Mouse (Mus musculus): ENCODE results near the gene Bpifb9b.
"Not testable (repeated sequence)": the region's sequence is repeated elsewhere in the genome, so short reads cannot be mapped to it uniquely, and the experiment has no call there.

Bpifb9b gene

DNA sequence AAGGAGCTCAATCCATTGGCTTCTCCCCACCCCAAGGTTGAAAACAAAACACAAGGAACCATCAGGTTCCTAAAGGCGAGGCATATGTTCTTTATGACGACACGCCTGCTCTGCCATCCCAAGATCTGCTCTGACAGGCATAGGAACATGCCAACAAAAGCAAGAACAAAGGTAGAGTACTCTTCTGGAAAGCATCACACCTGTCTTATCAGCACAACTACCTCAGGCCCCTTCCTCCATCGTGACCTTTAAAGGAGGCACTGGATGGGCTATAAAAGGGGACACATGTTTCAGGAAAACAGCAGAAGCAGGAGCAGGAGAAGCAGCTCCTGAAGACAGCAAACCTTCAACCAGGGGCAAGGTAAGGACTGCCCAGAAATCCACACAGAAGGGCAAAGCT lies at the start of gene Bpifb9b:
Bpifb9b (plus strand) TSS at position 301 of the 400 bp plus-strand sequence.
- DNase-seq (ENCODE audit: low spot score) = not testable (repeated sequence)

DNA sequence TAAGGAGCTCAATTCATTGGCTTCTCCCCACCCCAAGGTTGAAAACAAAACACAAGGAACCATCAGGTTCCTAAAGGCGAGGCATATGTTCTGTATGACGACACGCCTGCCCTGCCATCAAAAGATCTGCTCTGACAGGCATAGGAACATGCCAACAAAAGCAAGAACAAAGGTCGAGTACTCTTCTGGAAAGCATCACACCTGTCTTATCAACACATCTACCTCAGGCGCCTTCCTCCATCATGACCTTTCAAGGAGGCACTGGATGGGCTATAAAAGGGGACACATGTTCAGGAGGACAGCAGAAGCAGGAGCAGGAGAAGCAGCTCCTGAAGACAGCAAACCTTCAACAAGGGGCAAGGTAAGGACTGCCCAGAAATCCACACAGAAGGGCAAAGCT lies 49.5 kb upstream of the Bpifb9b start, which contains the start of gene Bpifb9a:
Bpifb9a (plus strand) TSS at position 301 of the 400 bp plus-strand sequence.
- DNase-seq (ENCODE audit: low spot score) = not testable (repeated sequence)

DNA sequence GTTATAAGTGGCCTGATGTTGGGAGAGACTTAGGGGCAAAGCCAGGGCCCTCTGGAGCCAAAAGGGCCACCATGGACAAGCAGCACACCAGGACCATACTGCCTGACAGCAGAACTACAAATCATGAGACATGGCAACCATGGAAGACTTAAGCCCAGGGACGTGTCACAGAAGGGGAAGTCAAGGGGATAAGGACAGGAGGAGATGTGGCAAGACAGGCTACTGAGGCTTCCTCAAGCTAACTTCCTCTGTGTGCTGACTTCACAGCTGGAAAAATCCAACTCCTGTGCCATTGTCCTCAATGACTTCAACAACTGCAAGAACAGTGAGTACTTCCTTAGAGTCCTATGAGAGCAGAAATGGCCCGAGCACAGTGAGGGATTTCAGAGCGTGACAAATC lies 42.6 kb upstream of the Bpifb9b start:
- not testable (repeated sequence) for DNase-seq (ENCODE audit: low spot score)

DNA sequence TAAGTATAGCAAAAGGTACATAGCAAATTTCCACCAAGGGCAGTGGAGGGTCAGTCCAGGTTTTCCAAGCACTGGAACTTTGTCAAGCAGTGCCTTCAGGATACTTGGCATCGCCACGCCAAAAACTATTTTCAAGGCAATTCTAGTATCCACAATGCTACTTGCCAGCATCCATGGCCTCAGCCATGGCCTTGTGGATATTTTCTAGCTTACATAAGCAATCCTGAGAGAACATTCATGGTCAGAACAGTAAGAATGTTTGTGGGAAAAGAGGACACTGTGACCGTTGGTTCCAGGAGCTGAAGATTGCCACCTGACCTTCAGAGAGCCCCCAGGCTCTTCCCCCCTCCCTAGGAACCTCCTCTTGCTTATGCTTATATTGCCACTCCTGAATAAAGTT lies 15.2 kb upstream of the Bpifb9b start:
- not testable (repeated sequence) for DNase-seq (ENCODE audit: low spot score)

DNA sequence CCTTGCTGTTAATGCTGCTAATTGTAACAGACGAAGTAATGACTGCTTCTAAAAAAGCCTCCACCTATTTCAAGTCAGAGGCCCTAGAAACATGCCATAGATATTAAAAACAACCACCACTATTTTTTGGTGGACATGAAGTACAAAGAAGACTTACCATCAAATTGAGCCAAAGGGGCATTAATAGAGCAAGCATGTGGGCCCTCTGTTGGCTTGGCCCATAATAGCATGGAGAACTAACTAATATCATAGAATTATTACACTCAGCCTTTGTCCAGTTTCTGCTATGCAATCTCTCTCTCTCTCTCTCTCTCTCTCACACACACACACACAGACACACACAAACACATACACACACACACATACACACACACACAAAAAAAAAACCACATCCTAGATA lies 14.2 kb upstream of the Bpifb9b start:
- no peak for DNase-seq (ENCODE audit: low spot score)

DNA sequence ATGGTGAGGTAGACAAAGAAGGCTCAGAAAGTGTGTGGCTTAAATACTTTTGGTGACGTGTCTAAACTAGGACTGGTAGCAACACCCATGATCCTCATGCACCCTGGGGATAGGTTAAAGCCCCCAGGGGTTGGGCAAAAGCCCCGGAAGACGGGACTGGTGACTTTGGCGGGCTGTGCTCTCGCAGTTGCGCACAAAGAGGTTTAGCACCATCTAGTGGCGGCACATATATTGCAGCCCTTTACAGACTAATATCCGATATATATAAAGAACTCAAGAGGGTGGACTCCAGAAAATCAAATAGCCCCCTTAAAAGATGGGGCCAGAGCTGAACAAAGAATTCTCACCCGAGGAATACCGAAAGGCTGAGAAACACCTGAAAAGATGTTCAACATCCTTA lies 12.3 kb upstream of the Bpifb9b start:
- peak; percentile 15 for DNase-seq (ENCODE audit: low spot score)

DNA sequence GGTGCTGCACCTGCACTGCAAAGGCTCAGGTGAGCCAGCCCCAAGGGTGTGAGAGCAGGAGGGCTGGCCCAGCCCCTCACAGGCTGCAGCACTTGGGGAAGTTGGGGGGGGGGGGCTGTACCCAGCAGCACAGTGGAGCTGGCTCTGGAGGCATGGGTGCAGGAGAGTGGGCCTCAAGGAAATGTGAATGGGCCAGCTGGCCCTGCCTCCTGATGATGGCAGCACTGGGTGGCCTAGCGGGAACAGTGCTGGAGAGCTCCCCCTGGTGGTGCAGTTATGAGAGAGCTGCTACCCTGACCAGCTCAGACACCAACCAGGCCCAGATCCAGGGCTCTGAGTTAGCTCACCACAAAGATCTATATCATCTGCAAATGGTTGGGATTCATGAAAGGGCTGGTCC lies 6.5 kb upstream of the Bpifb9b start:
- peak; percentile 58 for DNase-seq (ENCODE audit: low spot score)

DNA sequence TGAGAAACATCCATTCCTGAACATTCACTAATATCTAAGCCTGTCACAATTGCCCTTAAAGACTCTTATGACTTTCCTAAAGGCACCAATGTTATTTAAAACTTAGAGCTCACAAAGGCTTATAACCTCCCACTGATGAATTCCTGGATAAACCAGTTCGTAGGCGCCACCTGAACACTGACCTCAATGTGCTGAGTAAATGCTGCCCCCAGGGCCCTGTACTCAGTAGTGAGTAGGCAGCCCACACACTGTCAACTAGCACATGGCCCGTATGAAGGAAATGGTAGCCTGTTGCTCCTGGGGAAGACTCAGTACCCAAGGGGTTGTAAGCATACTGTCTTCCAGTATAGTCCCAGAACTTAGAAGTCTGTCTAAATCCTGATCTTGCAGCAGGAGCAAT lies 5.3 kb upstream of the Bpifb9b start:
- DNase-seq (ENCODE audit: low spot score) = no peak

DNA sequence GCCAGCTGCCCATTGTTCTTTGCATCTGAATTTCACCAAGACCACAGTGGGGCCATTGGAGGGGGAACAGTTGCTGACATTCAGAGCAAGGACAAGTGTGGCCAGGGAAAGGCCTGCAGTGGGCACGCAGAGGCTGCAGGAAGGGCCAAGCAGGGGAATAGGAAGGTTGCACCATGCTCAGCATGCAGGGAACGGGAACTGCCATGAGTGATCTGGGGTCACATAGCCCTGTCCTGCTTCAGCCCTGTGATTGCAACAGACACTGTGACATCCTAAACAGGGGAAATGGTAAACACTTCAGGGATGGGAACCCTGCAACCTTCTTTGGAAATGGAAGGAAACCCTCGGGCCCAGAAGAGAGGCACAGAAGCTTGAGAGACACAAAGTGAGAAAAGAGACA lies 2.4 kb upstream of the Bpifb9b start:
- not testable (repeated sequence) for DNase-seq (ENCODE audit: low spot score)

DNA sequence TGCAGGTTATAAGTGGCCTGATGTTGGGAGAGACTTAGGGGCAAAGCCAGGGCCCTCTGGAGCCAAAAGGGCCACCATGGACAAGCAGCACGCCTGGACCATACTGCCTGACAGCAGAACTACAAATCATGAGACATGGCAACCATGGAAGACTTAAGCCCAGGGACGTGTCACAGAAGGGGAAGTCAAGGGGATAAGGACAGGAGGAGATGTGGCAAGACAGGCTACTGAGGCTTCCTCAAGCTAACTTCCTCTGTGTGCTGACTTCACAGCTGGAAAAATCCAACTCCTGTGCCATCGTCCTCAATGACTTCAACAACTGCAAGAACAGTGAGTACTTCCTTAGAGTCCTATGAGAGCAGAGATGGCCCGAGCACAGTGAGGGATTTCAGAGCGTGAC lies 6.7 kb downstream of the Bpifb9b start:
- not testable (repeated sequence) for DNase-seq (ENCODE audit: low spot score)

DNA sequence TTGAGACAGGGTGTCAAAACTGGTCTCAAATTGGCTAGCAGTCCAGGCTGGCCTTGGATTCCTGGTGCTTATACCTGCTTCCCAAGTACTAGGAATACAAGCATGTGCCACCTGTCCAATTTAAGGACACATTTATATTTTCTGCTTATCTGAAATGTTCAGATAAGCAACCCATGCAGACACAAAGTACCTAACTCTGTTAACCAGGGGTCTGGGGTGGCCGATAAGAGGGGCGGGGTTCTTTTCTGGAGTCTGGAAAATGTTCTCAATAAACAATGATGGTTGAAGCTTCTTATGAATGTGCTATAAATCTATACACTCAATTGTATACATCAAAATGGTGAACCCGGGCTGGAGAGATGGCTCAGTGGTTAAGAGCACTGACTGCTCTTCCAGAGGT lies 19.8 kb downstream of the Bpifb9b start:
- no peak for DNase-seq (ENCODE audit: low spot score)

DNA sequence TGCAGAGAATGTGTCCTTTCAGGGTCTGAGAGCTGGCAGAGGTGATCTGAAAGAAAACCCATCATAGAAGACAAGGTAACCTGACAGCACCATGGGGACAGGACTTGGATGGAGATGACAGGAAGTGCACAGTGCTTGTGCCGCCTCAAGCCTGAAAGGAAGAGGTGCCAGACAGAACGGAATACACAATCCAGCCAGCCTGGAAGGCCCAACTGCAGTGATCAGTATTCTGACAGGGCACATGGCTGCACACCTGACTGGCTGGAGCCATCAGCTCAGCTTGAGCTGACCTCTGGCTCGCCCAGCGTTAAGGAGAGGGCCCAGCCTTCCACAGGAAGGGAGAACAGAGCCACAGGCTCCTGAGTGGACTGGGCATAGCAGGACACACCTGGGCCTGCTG lies 28.5 kb downstream of the Bpifb9b start:
- DNase-seq (ENCODE audit: low spot score) = no peak

DNA sequence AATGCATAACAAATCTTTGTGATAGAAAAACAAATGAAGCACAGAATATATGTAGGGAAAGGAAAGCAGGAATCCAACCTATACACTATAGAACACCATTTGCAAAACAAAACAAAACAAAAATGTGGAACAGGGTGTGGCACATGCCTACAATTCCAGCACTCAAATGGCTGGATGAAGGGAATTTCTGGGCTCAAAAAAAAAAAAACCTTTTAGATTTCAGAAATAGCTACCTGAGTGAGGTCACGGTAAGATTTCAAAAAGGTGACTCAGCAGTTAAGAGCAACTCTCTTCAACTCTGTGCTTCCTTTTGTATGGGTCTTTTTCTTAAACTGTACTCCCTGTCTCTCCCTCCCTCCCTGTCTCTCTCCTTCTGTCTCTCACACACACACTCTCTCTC lies 31.1 kb downstream of the Bpifb9b start:
- DNase-seq (ENCODE audit: low spot score) = no peak

DNA sequence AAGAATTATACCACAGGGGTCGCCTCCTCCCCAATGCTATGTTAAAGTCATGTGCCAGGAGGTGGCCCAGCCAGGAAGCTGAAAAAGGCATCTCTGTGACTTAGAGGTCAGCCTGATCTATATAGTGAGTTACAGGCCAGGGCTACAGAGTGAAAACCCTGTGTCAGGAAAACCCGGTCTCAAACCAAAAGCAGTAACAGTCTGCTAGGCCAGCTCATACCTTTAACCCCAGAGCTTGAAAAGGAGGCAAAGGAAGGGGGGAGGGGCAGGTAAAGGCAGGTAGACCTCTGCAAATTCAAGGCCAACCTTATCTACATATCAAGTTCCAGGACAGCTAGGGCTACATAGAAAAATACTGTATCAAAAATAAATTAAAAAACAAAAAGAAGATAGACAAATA lies 32.3 kb downstream of the Bpifb9b start:
- DNase-seq (ENCODE audit: low spot score) = no peak

DNA sequence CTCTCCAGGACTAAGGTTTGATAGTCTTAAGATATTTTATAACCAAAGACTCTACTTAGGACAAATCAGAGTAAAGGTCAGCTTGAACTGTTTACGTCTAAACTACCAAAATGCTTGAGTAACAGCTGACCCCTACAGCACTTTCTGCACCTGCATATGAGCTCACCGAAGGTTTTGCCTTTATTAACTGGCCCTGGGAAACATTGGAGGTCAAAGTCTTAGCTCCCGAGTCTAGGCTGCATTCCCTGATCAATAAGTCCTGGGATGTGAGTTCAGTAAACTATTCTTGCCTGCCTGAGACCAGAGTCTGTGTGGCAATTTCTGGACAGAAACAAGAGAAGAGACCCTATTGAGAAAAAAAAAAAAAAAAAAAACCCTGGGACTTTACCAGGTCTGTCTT lies 41.1 kb downstream of the Bpifb9b start:
- no peak for DNase-seq (ENCODE audit: low spot score)

DNA sequence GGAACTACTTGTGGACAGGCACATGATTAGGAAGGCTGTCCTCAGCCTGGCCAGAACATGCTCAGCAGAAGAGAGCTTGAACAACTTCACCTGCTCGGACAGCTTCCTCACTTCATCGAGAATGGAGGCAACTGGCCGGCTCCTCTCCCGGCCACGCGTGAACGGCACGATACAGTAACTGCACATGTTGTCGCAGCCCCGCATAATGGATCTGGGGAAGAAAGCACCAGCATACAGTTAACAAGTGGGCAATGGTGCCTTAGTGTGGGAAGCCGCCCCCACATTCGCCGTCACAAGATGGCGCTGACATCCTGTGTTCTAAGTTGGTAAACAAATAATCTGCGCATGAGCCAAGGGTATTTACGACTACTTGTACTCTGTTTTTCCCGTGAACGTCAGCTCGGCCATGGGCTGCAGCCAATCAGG lies 47.0 kb downstream of the Bpifb9b start:
- DNase-seq (ENCODE audit: low spot score) = not testable (repeated sequence)

DNA sequence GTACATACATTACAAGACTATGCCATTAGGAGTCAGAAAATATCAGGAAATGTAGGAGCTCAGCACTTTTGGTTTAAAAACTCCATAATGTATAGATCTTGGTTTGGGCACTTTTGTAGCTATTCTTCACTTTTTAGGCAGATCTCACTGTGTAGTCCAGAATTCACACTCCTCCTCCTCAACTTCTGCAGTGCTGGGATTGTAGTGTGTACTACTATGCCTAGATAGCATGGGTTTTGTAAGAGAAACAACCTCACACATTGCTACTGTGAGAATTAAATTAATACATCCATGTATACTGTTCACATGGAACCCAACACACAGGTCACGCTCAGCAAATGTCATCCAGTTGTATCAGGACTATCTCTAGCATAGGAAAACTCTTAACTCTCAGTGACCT lies 60.5 kb downstream of the Bpifb9b start:
- DNase-seq (ENCODE audit: low spot score) = no peak
